Mouse (Mus musculus) erythroblast, embryonic 14.5 days (primary cell): ENCODE results near the gene Stmn1.

Experiments
- GATA1 ChIP-seq: IDR thresholded peaks from 2 replicates; pipeline ENCODE4 v1.6.1; 2012; ENCODE audit warnings: low read length, inconsistent platforms, mixed read lengths
- TAL1 ChIP-seq: IDR thresholded peaks from 3 replicates; pipeline ENCODE4 v1.6.1; 2012; ENCODE audit warnings: low read length, inconsistent platforms, mixed read lengths

DNA sequence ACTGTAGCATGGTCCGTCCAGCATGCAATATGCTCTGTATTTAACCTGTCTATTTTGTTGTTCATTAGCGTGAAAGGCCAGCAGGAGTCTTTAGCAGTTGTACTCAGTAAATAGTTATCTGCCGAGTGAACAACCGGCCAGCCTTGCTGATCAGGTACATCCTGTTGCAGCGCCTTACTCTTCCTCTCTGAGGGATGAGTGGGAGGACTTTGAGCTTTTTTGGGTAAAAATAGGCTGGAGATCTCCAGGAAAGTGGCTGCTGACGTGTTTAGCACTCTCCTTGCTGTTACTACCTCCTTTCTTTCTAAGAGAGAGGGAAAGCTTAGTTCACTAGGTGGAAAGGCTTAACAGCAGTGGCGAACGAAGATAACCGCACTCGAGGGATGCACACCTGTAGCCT lies 49.6 kb downstream of the Stmn1 start:
- no peak for TF ChIP-seq TAL1
- no peak for TF ChIP-seq GATA1
